Mouse (Mus musculus): ENCODE measurements around the gene M1ap. TPM values are rescaled to one million over a fixed set of nuclear protein-coding genes. Genes with fewer than 3 reads are reported as not detected.
A peak's percentile ranks its signal among the peaks of the same experiment; 100 is the strongest.

The M1ap gene
- polyA plus RNA-seq, 1 experiment from 2014 or later: 8.2 TPM

- Histone ChIP-seq H3K4me1 (replicated peaks; ENCODE audit: control insufficient read depth, insufficient read depth, low read length) (peaks cover 9% of the 10 kb centered on the region), H3K9me3 (ENCODE audit: control insufficient read depth, low read length) (no peaks in the 10 kb centered on the region), H3K4me2 (no peak overlapping the region), H3K4me3 (ENCODE audit: low read depth, low read length) (no peak overlapping the region), H3K27ac (ENCODE audit: low read depth, low read length) (no peak overlapping the region), H3K9ac (ENCODE audit: low read depth, low read length) (no peak overlapping the region), H3K36me3 (ENCODE audit: control insufficient read depth, insufficient read depth, low read length) (no peaks in the 10 kb centered on the region), H3K27me3 (replicated peaks; ENCODE audit: control insufficient read depth, insufficient read depth, low read length) (peaks cover 1% of the 10 kb centered on the region; the same call in 1 of the 2 replicates)
- 73% methylated on average over 5 of the region's 5 CpGs for WGBS
- DNase-seq (ENCODE audit: low spot score) (no peak), ATAC-seq (replicated peaks; ENCODE audit: low FRiP score) (no peak)
These were observed 93.9 kb downstream of the M1ap start for GRCm38 (mm10) chr6:83040601-83041000.

- H3K4me3 ChIP-seq (ENCODE audit: low read depth, low read length): no peak overlapping the region
- DNase-seq (ENCODE audit: low spot score) (no peak), ATAC-seq (replicated peaks; ENCODE audit: low FRiP score) (no peak)
- 58% methylated on average over 6 of the region's 6 CpGs for WGBS
- no peak overlapping the region for H3K4me2 ChIP-seq
- peaks cover 5% of the 10 kb centered on the region for H3K4me1 ChIP-seq (replicated peaks; ENCODE audit: control insufficient read depth, insufficient read depth, low read length)
- H3K9me3 ChIP-seq (ENCODE audit: control insufficient read depth, low read length): no peaks in the 10 kb centered on the region
- no peak overlapping the region for H3K9ac ChIP-seq (ENCODE audit: low read depth, low read length)
- no peak overlapping the region for H3K27ac ChIP-seq (ENCODE audit: low read depth, low read length)
- H3K36me3 ChIP-seq (ENCODE audit: control insufficient read depth, insufficient read depth, low read length): no peaks in the 10 kb centered on the region
- H3K27me3 ChIP-seq (replicated peaks; ENCODE audit: control insufficient read depth, insufficient read depth, low read length): no peaks in the 10 kb centered on the region
These were observed 96.9 kb downstream of the M1ap start for GRCm38 (mm10) chr6:83043561-83043960.

GRCm38 (mm10) chr6:83043993-83044392 lies 97.3 kb downstream of the M1ap start:
- H3K9ac ChIP-seq (ENCODE audit: low read depth, low read length): no peak overlapping the region
- no peaks in the 10 kb centered on the region for H3K9me3 ChIP-seq (ENCODE audit: control insufficient read depth, low read length)
- 84% methylated on average over 5 of the region's 5 CpGs for WGBS
- DNase-seq (ENCODE audit: low spot score) (no peak), ATAC-seq (replicated peaks; ENCODE audit: low FRiP score) (no peak)
- no peaks in the 10 kb centered on the region for H3K27me3 ChIP-seq (replicated peaks; ENCODE audit: control insufficient read depth, insufficient read depth, low read length)
- H3K4me1 ChIP-seq (replicated peaks; ENCODE audit: control insufficient read depth, insufficient read depth, low read length): peaks cover under 1% of the 10 kb centered on the region
- H3K36me3 ChIP-seq (ENCODE audit: control insufficient read depth, insufficient read depth, low read length): no peaks in the 10 kb centered on the region
- no peak overlapping the region for H3K4me3 ChIP-seq (ENCODE audit: low read depth, low read length)
- H3K4me2 ChIP-seq: no peak overlapping the region
- no peak overlapping the region for H3K27ac ChIP-seq (ENCODE audit: low read depth, low read length)

GRCm38 (mm10) chr6:83044742-83045141 lies 98.0 kb downstream of the M1ap start:
- Histone ChIP-seq H3K4me1 (replicated peaks; ENCODE audit: control insufficient read depth, insufficient read depth, low read length) (no peaks in the 10 kb centered on the region), H3K36me3 (ENCODE audit: control insufficient read depth, insufficient read depth, low read length) (no peaks in the 10 kb centered on the region), H3K4me2 (no peak overlapping the region), H3K27ac (ENCODE audit: low read depth, low read length) (no peak overlapping the region), H3K4me3 (ENCODE audit: low read depth, low read length) (no peak overlapping the region), H3K9ac (ENCODE audit: low read depth, low read length) (no peak overlapping the region), H3K9me3 (ENCODE audit: control insufficient read depth, low read length) (no peaks in the 10 kb centered on the region), H3K27me3 (replicated peaks; ENCODE audit: control insufficient read depth, insufficient read depth, low read length) (no peaks in the 10 kb centered on the region)
- ATAC-seq (replicated peaks; ENCODE audit: low FRiP score) (no peak), DNase-seq (ENCODE audit: low spot score) (no peak)
- 63% methylated on average over 9 of the region's 9 CpGs for WGBS

- H3K27ac ChIP-seq (ENCODE audit: low read depth, low read length): no peak overlapping the region
- H3K9me3 ChIP-seq (ENCODE audit: control insufficient read depth, low read length): no peaks in the 10 kb centered on the region
- 66% methylated on average over 10 of the region's 10 CpGs for WGBS
- peaks cover 6% of the 10 kb centered on the region; the same call in 1 of the 2 replicates for H3K36me3 ChIP-seq (ENCODE audit: control insufficient read depth, insufficient read depth, low read length)
- H3K9ac ChIP-seq (ENCODE audit: low read depth, low read length): no peak overlapping the region
- ATAC-seq (replicated peaks; ENCODE audit: low FRiP score): no peak
- no peak for DNase-seq (ENCODE audit: low spot score)
- H3K4me1 ChIP-seq (replicated peaks; ENCODE audit: control insufficient read depth, insufficient read depth, low read length): peaks cover 8% of the 10 kb centered on the region
- no peak overlapping the region for H3K4me3 ChIP-seq (ENCODE audit: low read depth, low read length)
- no peaks in the 10 kb centered on the region for H3K27me3 ChIP-seq (replicated peaks; ENCODE audit: control insufficient read depth, insufficient read depth, low read length)
- H3K4me2 ChIP-seq: no peak overlapping the region
These were observed 102.7 kb downstream of the M1ap start for GRCm38 (mm10) chr6:83049367-83049766.

GRCm38 (mm10) chr6:83053136-83053960 lies 106.6 kb downstream of the M1ap start:
- 0 out of 2 replicates have a peak, but pooled peaks have one; percentile 6 for ATAC-seq (replicated peaks; ENCODE audit: low FRiP score)
- H3K9ac ChIP-seq (ENCODE audit: low read depth, low read length): peak overlapping the region; percentile 94
- peaks cover 22% of the 10 kb centered on the region for H3K36me3 ChIP-seq (ENCODE audit: control insufficient read depth, insufficient read depth, low read length)
- H3K4me3 ChIP-seq (ENCODE audit: low read depth, low read length): peak overlapping the region; percentile 79
- no peaks in the 10 kb centered on the region for H3K27me3 ChIP-seq (replicated peaks; ENCODE audit: control insufficient read depth, insufficient read depth, low read length)
- WGBS: 2% methylated on average over 26 of the region's 26 CpGs
- no peaks in the 10 kb centered on the region for H3K9me3 ChIP-seq (ENCODE audit: control insufficient read depth, low read length)
- peak overlapping the region; percentile 87 for H3K27ac ChIP-seq (ENCODE audit: low read depth, low read length)
- DNase-seq (ENCODE audit: low spot score): peak; percentile 58
- H3K4me2 ChIP-seq: peak overlapping the region; percentile 95
- H3K4me1 ChIP-seq (replicated peaks; ENCODE audit: control insufficient read depth, insufficient read depth, low read length): peaks cover 19% of the 10 kb centered on the region

GRCm38 (mm10) chr6:83054074-83054851 lies 107.6 kb downstream of the M1ap start, which contains the start of gene Aup1:
Gene Aup1, plus strand, starts transcription at chr6:83054521.
- H3K36me3 ChIP-seq (ENCODE audit: control insufficient read depth, insufficient read depth, low read length): peaks cover 22% of the 10 kb centered on the region
- DNase-seq (ENCODE audit: low spot score): peak; percentile 97
- WGBS: under 1% methylated on average over 64 of the region's 64 CpGs

GRCm38 (mm10) chr6:83054871-83055431 lies 108.2 kb downstream of the M1ap start, which contains the start of gene Htra2:
Gene Htra2, minus strand, starts transcription at chr6:83055273.
- Histone ChIP-seq H3K9ac (ENCODE audit: low read depth, low read length) (peak within 1 kb of the TSS; percentile 94), H3K27me3 (replicated peaks; ENCODE audit: control insufficient read depth, insufficient read depth, low read length) (no peaks in the 10 kb centered on the region), H3K4me2 (peak within 1 kb of the TSS; percentile 95), H3K36me3 (ENCODE audit: control insufficient read depth, insufficient read depth, low read length) (peaks cover 22% of the 10 kb centered on the region), H3K9me3 (ENCODE audit: control insufficient read depth, low read length) (no peaks in the 10 kb centered on the region), H3K4me3 (ENCODE audit: low read depth, low read length) (peak within 1 kb of the TSS; percentile 79), H3K4me1 (replicated peaks; ENCODE audit: control insufficient read depth, insufficient read depth, low read length) (peaks cover 21% of the 10 kb centered on the region), H3K27ac (ENCODE audit: low read depth, low read length) (peak within 1 kb of the TSS; percentile 87)
- whole genome bisulfite sequencing: under 1% methylated on average over 50 of the region's 50 CpGs
- DNase-seq (ENCODE audit: low spot score): no peak
- peak; percentile 17 for ATAC-seq (replicated peaks; ENCODE audit: low FRiP score)

More at GRCm38 (mm10) chr6:83054074-83054851, 107.6 kb downstream of the M1ap start, which contains the start of gene Aup1:
- Histone ChIP-seq H3K4me2 (peak within 1 kb of the TSS; percentile 95), H3K9ac (ENCODE audit: low read depth, low read length) (peak within 1 kb of the TSS; percentile 94), H3K27me3 (replicated peaks; ENCODE audit: control insufficient read depth, insufficient read depth, low read length) (no peaks in the 10 kb centered on the region), H3K9me3 (ENCODE audit: control insufficient read depth, low read length) (no peaks in the 10 kb centered on the region), H3K4me3 (ENCODE audit: low read depth, low read length) (peak within 1 kb of the TSS; percentile 79), H3K4me1 (replicated peaks; ENCODE audit: control insufficient read depth, insufficient read depth, low read length) (peaks cover 20% of the 10 kb centered on the region), H3K27ac (ENCODE audit: low read depth, low read length) (peak within 1 kb of the TSS; percentile 87)
- ATAC-seq (replicated peaks; ENCODE audit: low FRiP score): peak; percentile 93

Data from liver, embryonic 11.5 days (tissue).